Mouse (Mus musculus) E14TG2a.4 (cell line): ENCODE measurements around the gene Gpt2.

Source experiments
- CTCF ChIP-seq: conservative IDR thresholded peaks from 2 replicates; pipeline ENCODE4 v1.5.1; 2014; ENCODE audit warnings: low read length
- NANOG ChIP-seq: IDR thresholded peaks from 2 replicates; pipeline ENCODE4 v1.6.1; 2014; ENCODE audit warnings: borderline replicate concordance, low read length, mixed read lengths
- POU5F1 ChIP-seq: IDR thresholded peaks from 2 replicates; pipeline ENCODE4 v1.6.1; 2014; ENCODE audit warnings: low read length, borderline replicate concordance

DNA sequence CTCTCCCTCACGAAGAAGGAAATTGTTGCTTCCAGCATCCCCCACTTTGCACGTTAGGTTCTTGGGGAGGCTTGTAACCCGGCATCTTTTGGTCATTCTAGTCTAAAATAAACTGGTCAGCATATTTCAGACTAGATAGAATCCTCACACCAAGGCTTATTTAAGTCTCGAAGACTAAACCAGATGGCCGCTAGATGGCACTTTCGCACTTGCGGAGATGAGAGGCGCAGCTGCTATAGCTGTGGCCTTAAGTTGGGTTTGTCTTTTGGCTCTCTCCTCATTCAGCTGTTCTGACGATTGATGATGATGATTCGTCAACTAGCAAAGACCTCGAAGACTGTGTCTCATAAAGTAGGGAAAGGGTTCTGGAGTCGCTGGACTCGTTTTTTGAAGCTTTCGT, 35.8 kb upstream of the Gpt2 start:
- TF ChIP-seq CTCF (peak; percentile 65), POU5F1 (no peak), NANOG (no peak)
